Mouse (Mus musculus) T-helper 2 cell (primary cell): Measurements from ENCODE around the gene Wdr20.
"Not testable (repeated sequence)": the region's sequence is repeated elsewhere in the genome, so short reads cannot be mapped to it uniquely, and the experiment has no call there.

Source experiments
- in situ Hi-C: fragments of 300-600 bp; cut with MboI, MseI; formaldehyde crosslinking; loops from one replicate; pipeline ENCODE4 v1.15.1; 2025; ENCODE audit warnings: high pct_unique_total_duplicates

The Wdr20 gene

GRCm38 (mm10) chr12:110737170-110738157 lies at the start of gene Wdr20:
Gene Wdr20, plus strand, starts transcription at chr12:110737944.
- in situ Hi-C loops = no loop called here

DNA sequence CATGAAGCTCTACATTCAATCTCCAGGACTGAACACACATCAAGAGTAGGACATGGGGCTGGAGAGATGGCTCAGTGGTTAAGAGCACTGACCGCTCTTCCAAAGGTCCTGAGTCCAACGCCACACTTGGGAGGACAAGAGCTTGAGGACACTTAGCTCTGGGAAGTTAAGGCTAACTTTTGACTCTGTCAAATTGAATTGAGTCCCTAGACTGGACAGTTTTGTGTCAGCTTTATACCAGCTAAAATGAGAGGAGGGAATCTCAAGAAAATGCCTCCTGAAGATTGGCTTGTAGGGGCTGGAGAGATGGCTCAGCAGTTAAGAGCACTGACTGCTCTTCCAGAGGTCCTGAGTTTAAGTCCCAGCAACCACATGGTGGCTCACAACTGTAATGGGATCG lies 48.8 kb upstream of the Wdr20 start:
- in situ Hi-C loops = not testable (repeated sequence)

DNA sequence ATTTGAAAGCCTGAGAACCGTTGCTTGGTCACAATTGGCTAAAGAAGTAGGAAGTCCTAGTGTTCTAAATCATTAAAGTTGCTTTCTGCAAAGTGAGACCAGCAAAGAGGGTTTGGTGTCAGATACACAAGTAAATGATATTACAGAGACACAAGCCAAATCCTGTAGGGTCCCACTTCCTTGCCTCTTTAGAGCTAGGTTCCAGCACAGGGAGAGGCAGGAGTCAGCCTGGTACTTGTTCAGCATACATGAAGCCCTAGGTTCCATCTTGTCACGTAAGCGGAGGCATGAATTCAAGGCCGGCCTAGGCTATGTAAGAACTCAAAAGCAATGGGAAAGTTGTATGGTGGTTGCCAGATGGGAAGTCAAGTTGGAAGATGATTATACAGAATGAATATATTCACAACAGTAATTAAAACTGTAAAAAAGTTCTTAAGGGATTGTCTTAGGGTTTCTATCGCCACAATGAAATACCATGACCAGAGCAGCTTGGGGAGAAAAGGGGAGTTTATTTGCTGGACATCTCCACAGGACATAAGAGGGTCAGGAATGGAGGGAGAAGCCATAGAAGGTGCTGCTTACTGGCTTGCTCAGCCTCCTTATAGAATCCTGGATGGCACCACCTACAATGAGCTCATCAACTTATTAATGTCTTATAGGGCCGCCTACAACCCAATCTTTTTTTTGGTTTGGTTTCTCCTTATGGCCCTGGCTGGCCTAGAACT lies 47.7 kb upstream of the Wdr20 start:
- in situ Hi-C loops = loop anchor here (10.0 kb wide), 1 partner anchor 845 kb away; the partner anchor contains the start of gene Eif5

DNA sequence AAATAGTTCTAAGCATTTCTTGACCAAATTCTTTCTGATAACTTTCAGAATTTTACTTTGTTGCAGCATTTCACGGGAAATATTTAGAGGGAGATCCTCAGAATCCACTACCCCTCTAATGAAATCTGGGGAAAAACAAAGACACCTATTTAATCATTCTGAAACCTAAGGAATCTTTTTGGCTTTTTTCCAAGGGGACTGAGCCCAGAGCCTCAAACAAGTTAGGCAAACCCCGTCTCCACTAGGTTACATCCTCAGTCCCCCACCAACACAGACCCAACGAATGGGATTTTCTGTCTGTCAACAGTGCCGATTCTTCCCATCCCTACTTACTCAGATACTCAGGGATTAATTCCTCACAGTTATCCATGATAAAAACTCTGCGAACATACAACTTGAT lies 44.4 kb upstream of the Wdr20 start:
- in situ Hi-C loops = loop anchor here (10.0 kb wide), 1 partner anchor 841 kb away; the partner anchor contains the start of gene Eif5

GRCm38 (mm10) chr12:110695676-110696171 lies 42.0 kb upstream of the Wdr20 start:
- in situ Hi-C loops = loop anchor here (10.0 kb wide), 1 partner anchor 839 kb away; the partner anchor contains the start of gene Eif5

DNA sequence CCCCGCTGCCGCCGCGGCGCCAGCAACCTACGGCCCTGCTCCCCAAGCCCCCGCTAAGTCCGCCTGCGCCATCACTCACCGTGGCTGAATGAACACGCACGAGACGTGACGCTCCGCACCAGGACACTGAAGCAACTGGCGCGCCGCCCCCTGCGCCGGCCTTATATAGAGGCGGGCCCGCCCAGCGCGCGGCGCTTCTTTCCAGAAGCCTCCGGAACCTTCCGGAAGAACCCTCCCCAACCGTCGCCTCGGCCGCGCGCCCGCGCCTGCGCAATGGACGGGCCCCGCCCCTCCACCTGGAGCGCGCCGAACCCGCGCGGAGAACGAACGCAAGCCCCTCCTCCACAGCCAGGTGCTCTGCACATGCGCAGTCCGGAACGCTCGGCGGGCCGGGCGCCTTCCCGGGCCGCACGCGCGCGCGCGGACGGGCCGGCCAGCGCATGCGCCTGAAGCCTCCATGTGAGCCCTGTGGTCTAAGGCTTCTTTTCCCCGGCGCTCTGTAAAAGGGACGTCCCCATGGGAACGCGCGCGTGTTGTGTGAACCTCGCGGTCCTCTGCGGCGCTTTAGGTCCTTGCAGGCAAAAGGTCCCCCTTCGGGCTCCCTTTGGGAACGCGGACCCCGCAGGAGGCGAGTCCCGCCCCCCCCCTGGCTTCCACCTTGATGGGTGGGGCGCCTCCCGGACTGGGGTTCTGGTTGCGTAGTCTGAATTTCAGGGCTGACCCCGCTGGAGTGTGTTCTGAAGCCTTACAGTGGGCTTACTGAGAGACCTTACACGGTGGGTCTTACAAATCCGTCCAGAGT lies 41.4 kb upstream of the Wdr20 start:
- in situ Hi-C loops = loop anchor here (10.0 kb wide), 1 partner anchor 838 kb away; the partner anchor contains the start of gene Eif5

GRCm38 (mm10) chr12:110696975-110697400 lies 40.8 kb upstream of the Wdr20 start:
- in situ Hi-C loops = loop anchor here (10.0 kb wide), 1 partner anchor 838 kb away; the partner anchor contains the start of gene Eif5

GRCm38 (mm10) chr12:110697457-110697856 lies 40.3 kb upstream of the Wdr20 start:
- in situ Hi-C loops = loop anchor here (10.0 kb wide), 1 partner anchor 837 kb away; the partner anchor contains the start of gene Eif5

GRCm38 (mm10) chr12:110698080-110698479 lies 39.7 kb upstream of the Wdr20 start:
- in situ Hi-C loops = loop anchor here (10.0 kb wide), 1 partner anchor 837 kb away; the partner anchor contains the start of gene Eif5

- in situ Hi-C loops = loop anchor here (10.0 kb wide), 1 partner anchor 836 kb away; the partner anchor contains the start of gene Eif5
These were observed 39.1 kb upstream of the Wdr20 start for GRCm38 (mm10) chr12:110698523-110699170.

DNA sequence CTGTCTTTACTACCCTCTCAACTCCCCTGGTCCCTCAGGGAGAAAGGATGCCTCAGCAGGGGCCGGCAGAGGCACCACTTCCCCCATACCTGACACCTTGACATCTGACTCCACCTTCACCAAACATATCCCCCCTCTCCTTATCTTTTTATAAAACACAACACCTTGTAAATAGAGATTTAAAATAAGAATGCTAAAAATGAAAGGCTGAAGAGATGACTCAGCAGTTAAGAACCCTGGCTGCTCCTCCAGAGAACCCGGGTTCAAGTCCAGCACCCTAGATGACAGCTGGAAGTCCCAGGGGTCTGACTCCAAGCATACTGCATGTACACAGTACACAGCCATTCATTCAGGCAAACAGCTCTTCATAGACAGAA lies 38.6 kb upstream of the Wdr20 start:
- in situ Hi-C loops = loop anchor here (10.0 kb wide), 1 partner anchor 836 kb away; the partner anchor contains the start of gene Eif5

GRCm38 (mm10) chr12:110700730-110701129 lies 37.0 kb upstream of the Wdr20 start:
- in situ Hi-C loops = loop anchor here (10.0 kb wide), 1 partner anchor 134 kb away; no protein-coding TSS in a partner anchor

- in situ Hi-C loops = loop anchor here (10.0 kb wide), 1 partner anchor 133 kb away; no protein-coding TSS in a partner anchor
These were observed 36.4 kb upstream of the Wdr20 start for GRCm38 (mm10) chr12:110701363-110701762.

GRCm38 (mm10) chr12:110702556-110702955 lies 35.2 kb upstream of the Wdr20 start, which contains the start of gene Hsp90aa1:
Gene Hsp90aa1, minus strand, starts transcription at chr12:110702728.
- in situ Hi-C loops = loop anchor here (10.0 kb wide), 1 partner anchor 132 kb away; no protein-coding TSS in a partner anchor

- in situ Hi-C loops = loop anchor here (10.0 kb wide), 1 partner anchor 132 kb away; no protein-coding TSS in a partner anchor
These were observed 34.7 kb upstream of the Wdr20 start for GRCm38 (mm10) chr12:110703008-110703471.

DNA sequence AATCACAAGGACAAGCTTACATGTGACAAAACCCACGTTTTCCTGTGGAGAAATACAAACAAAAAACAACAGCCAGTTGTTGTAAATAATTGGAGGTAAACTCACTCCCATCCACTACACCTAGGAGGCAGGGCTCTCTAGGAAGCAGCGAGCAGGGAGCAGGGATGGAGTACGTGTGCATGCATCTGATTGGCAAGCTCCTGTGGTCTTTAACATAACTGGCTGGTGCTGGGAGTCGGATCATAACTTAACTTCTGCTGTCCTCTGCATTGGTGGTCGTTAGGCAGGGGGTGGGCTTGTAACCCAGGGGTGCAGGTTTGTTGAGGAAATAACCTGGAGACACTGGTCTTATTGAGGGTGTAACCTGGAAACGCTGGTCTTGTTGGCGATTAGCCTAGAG lies 34.1 kb upstream of the Wdr20 start:
- in situ Hi-C loops = loop anchor here (10.0 kb wide), 1 partner anchor 131 kb away; no protein-coding TSS in a partner anchor

DNA sequence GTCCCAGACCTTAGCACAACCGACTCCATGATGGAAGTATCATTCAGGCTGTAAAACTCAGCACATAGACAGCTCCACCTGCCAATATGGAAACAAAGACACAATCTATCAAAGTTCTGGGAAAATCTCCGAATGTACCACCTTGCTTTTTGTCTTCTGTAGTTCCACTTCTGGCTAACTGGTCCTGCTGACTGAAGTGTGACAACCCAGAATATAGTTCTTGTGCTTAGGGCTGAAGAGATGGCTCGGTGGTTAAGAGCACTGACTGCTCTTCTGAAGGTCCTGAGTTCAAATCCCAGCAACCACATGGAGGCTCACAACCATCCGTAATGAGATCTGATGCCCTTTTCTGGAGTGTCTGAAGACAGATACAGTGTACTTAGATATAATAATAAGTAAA lies 32.3 kb upstream of the Wdr20 start:
- in situ Hi-C loops = loop anchor here (10.0 kb wide), 1 partner anchor 129 kb away; no protein-coding TSS in a partner anchor

DNA sequence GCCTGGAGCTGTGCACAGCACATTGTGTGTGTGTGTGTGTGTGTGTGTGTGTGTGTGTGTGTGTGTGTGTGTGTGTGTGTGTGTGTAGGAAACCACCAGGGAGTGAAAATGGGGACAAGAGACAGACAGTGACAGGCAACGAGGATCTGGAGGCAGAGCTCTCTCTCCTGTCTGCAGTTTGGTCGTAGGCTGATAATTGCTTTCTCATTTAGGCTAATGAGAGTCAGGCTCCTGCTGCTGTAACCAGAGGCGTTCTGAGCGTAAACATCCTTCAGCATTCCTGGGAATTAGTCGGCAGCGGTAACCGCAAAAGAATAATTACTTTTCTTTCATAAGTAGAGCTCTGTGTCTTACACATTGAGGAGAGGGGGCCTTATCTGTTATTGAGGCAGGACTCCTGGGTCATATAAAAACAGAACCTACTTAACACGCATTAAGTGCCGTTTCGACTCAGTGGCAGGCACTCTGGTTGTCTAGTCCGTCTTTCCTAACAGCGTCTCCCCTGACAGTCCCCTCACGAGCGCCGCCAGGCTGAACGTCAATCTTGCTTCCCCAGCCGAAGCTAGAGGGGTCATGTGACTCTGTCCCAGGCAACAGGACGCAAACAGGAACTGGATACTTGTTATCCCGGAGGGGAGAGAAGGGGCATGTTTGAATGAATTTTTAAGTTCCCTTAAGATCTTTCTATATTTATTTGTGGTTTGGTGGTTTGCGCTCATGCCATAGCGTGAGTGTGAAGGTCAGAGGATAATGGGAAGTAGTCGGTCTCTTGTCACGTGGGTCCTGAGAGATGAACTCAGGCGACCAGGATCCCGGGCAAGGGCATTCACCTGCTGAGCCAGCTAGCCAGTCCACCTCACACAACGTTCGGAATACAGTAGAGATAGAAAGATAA lies 31.2 kb upstream of the Wdr20 start:
- in situ Hi-C loops = loop anchor here (10.0 kb wide), 1 partner anchor 128 kb away; no protein-coding TSS in a partner anchor
